Mouse (Mus musculus): ENCODE data around the gene Trim40.

The Trim40 gene

DNA sequence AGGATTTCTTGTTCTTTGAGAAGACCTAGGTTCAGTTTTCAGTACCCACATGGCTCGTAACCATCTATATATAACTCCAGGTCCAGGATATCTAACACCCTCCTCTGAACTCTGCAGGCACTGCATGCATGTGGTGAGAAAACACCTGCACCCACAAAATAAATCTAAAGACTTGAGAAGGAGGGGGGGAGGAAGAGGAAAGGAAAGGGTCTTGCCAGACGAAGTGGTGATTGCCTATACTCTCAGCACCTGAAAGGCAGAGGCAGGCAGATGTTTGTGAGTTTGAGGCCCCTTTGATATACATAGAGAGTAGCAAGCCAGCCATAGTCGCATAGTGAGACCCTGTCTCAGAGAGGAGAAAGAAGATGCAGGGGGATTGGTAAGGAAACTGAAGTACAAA lies 50.0 kb downstream of the Trim40 start:
- DNase-seq (ENCODE audit: low read depth) = no peak

DNA sequence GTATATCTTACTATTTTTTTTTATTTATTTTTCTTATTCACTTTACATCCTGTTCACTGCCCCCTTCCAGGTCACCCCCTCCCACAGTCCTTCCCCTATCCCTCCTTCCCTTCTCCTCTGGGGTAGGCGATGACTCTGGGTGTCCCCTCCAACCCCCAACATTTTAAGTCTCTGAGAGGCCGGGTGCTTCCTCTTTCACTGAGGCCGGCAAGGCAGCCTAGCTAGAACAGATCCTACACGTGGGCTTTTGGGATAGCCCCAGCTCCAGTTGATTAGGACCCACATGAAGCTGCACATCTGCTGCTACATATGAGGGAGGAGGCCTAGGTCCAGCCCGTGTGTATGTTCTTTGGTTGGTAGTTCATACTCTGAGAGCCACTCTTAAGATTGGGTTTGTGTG lies 50.9 kb downstream of the Trim40 start:
- no peak for DNase-seq (ENCODE audit: low read depth)

DNA sequence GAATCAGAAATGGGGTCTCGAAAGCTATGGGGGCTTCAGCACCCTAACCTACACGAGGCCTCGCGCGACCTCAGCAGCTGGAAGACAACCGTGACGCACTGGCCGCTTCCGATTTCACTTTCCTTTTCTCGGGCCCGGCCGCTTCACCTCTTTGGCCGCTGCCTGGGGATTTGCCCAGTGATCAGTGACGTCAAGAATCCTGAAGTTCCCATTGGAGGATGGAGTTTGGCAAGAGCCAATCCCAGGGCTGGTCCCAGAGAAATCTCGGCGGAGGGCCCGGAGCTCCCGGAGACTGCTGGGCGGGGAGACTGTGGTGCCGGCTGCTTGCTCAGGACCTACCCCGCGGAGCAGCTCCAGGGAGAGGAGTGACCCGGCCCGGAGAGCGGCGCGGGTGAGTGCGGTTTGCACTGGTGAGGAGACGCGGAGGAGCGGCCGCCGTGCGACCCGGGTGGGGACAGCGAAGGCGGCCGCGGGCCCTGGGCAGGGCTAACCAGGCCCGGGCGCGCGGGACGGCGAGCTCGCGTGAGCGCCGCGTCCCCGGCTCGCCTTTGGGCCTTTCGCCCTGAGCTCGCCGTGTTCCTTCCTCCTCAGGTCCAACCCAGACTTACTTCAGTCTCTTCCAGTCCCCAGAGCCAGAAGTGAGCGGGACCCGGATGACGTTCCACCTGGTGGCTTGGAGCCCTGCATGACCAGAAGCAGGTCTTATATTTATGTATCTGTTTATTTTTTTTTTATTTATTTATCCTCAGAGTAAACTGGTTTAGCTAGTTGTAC lies 52.9 kb downstream of the Trim40 start, which contains the start of gene Trim26:
Gene Trim26, plus strand, starts transcription at position 261 of the 774 bp plus-strand sequence.
- DNase-seq (ENCODE audit: low read depth) = peak; percentile 97

DNA sequence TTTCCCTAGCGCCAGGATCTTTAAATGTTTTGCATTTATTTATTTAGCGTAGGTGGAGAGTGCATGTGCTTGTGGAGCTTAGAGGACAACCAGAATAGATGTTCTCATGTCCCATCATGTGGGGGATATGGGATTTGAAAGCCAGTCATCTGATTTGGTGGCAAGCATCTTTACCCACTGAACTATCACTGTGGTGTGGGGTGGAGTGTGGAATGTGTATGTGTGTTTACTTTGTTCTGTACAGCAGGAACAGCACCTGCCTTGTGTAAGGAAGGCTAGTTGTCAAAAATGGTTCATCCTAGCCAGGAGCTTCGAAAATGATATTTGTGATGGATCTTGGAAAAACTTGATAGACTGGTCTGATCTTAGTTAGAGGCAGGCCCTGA lies 53.5 kb downstream of the Trim40 start:
- no peak for DNase-seq (ENCODE audit: low read depth)

DNA sequence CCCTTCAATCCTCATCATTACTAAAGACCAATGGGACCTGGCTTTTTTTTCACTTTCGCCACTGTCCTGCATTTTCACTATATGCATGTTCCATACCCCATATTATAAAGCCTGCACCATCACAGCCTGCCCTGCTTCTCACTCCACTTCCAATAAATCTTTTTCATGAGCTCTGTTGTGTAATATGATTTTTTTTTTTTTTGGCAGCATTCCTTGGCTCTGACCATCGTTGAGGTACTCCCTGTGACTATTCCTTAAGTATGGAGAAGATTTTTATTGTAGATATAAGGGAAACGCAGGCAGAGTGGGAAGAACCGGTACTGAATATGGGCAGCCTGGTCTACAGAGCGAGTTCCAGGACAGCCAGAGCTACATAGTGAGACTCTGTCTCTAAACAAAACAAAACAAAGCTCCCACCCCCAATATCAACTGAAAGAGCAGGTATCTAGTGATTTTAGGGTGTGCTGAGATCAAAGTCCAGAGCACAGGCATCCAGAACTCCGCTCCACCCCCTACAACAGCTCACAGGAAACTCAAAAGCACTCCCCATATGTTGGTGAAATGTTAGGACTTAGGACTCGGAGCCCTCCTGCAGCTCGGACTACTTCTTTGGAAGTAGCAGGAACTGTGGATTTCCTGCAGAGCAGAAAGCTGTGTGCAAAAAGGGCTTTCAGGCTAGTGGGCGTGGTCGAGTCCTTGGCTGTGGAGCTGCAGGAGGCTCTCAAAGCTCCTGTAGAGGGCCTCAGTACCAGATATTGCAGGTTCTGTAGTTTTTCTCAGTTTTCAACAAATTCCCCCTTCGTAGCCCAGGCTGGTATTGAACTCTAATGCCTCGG lies 54.1 kb downstream of the Trim40 start:
- peak; percentile 72 for DNase-seq (ENCODE audit: low read depth)

DNA sequence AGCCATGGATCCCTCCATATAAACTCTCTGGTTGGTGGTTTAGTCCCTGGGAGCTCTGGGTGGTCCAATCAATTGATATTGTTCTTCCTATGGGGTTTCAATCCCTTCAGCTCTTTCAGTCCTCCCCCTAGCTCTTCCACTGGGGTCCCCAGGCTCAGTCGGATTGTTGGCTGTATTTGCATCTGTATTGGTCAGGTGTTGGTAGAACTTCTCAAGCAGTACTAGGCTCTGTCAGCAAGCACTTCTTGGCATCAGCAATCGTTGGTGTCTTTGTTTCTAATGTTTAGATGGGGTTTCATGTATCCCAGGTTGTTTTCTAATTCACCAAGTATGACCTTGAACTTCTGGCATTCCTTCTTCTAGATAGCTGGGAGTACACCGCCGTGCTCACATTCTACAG lies 57.2 kb downstream of the Trim40 start:
- no peak for DNase-seq (ENCODE audit: low read depth)

Measured in 416B (cell line).